Mouse (Mus musculus): ENCODE results near the gene Ubl3. TPM values are rescaled to one million over a fixed set of nuclear protein-coding genes. Genes with fewer than 3 reads are reported as not detected.
A peak's percentile ranks its signal among the peaks of the same experiment; 100 is the strongest.

Gene Ubl3
- polyA plus RNA-seq, 1 experiment = 113 TPM

GRCm38 (mm10) chr5:148500516-148500915 is 52.1 kb downstream of the Ubl3 start:
- Histone ChIP-seq H3K4me3 (replicated peaks; ENCODE audit: extremely low read depth, low read depth, low read length) (no peak overlapping the region), H3K4me1 (ENCODE audit: control insufficient read depth, insufficient read depth, low read length) (peaks cover under 1% of the 10 kb centered on the region; the same call in 1 of the 2 replicates)
- no peak for DNase-seq
- 77% methylated on average over 8 of the region's 8 CpGs for WGBS
- TF ChIP-seq POLR2A (IDR thresholded peaks at IDR 0.05; ENCODE audit: borderline replicate concordance, extremely low read depth, low read depth, low read length) (no peak), CTCF (IDR thresholded peaks at IDR 0.05; ENCODE audit: insufficient read depth, low read length) (no peak)

- TF ChIP-seq CTCF (IDR thresholded peaks at IDR 0.05; ENCODE audit: insufficient read depth, low read length) (no peak), POLR2A (IDR thresholded peaks at IDR 0.05; ENCODE audit: borderline replicate concordance, extremely low read depth, low read depth, low read length) (no peak)
- DNase-seq = no peak
- WGBS = 60% methylated on average over 5 of the region's 5 CpGs
- H3K4me3 ChIP-seq (replicated peaks; ENCODE audit: extremely low read depth, low read depth, low read length) = no peak overlapping the region
- peaks cover 4% of the 10 kb centered on the region; the same call in 1 of the 2 replicates for H3K4me1 ChIP-seq (ENCODE audit: control insufficient read depth, insufficient read depth, low read length)
Measured at GRCm38 (mm10) chr5:148499616-148500015, 53.0 kb downstream of the Ubl3 start.

GRCm38 (mm10) chr5:148495991-148496390 is 56.6 kb downstream of the Ubl3 start:
- TF ChIP-seq POLR2A (IDR thresholded peaks at IDR 0.05; ENCODE audit: borderline replicate concordance, extremely low read depth, low read depth, low read length) (no peak), CTCF (IDR thresholded peaks at IDR 0.05; ENCODE audit: insufficient read depth, low read length) (no peak)
- no peak for DNase-seq
- WGBS = 76% methylated on average over 6 of the region's 6 CpGs

GRCm38 (mm10) chr5:148495173-148495572 is 57.4 kb downstream of the Ubl3 start:
- Histone ChIP-seq H3K4me1 (ENCODE audit: control insufficient read depth, insufficient read depth, low read length) (peaks cover 4% of the 10 kb centered on the region; the same call in 1 of the 2 replicates), H3K4me3 (replicated peaks; ENCODE audit: extremely low read depth, low read depth, low read length) (no peak overlapping the region)
- WGBS = 8% methylated on average over 10 of the region's 10 CpGs
- no peak for TF ChIP-seq CTCF (IDR thresholded peaks at IDR 0.05; ENCODE audit: insufficient read depth, low read length)
- TF ChIP-seq POLR2A (IDR thresholded peaks at IDR 0.05; ENCODE audit: borderline replicate concordance, extremely low read depth, low read depth, low read length) = no peak
- DNase-seq = no peak

More at GRCm38 (mm10) chr5:148495991-148496390, 56.6 kb downstream of the Ubl3 start:
- peaks cover 4% of the 10 kb centered on the region; the same call in 1 of the 2 replicates for H3K4me1 ChIP-seq (ENCODE audit: control insufficient read depth, insufficient read depth, low read length)
- no peak overlapping the region for H3K4me3 ChIP-seq (replicated peaks; ENCODE audit: extremely low read depth, low read depth, low read length)

- TF ChIP-seq CTCF (IDR thresholded peaks at IDR 0.05; ENCODE audit: insufficient read depth, low read length) = no peak
- no peak for TF ChIP-seq POLR2A (IDR thresholded peaks at IDR 0.05; ENCODE audit: borderline replicate concordance, extremely low read depth, low read depth, low read length)
- no peak overlapping the region for H3K4me3 ChIP-seq (replicated peaks; ENCODE audit: extremely low read depth, low read depth, low read length)
- no peak for DNase-seq
- WGBS = 92% methylated on average over 5 of the region's 5 CpGs
- H3K4me1 ChIP-seq (ENCODE audit: control insufficient read depth, insufficient read depth, low read length) = peaks cover 6% of the 10 kb centered on the region; the same call in 1 of the 2 replicates
Measured at GRCm38 (mm10) chr5:148494249-148494648, 58.3 kb downstream of the Ubl3 start.

GRCm38 (mm10) chr5:148493025-148493424 is 59.6 kb downstream of the Ubl3 start:
- no peak for DNase-seq
- TF ChIP-seq POLR2A (IDR thresholded peaks at IDR 0.05; ENCODE audit: borderline replicate concordance, extremely low read depth, low read depth, low read length) (no peak), CTCF (IDR thresholded peaks at IDR 0.05; ENCODE audit: insufficient read depth, low read length) (no peak)
- WGBS = 87% methylated on average over 4 of the region's 4 CpGs

GRCm38 (mm10) chr5:148490391-148490790 is 62.2 kb downstream of the Ubl3 start:
- 68% methylated on average over 3 of the region's 3 CpGs for WGBS
- Histone ChIP-seq H3K4me3 (replicated peaks; ENCODE audit: extremely low read depth, low read depth, low read length) (no peak overlapping the region), H3K4me1 (ENCODE audit: control insufficient read depth, insufficient read depth, low read length) (peaks cover 4% of the 10 kb centered on the region; the same call in 1 of the 2 replicates)
- TF ChIP-seq CTCF (IDR thresholded peaks at IDR 0.05; ENCODE audit: insufficient read depth, low read length) = no peak
- TF ChIP-seq POLR2A (IDR thresholded peaks at IDR 0.05; ENCODE audit: borderline replicate concordance, extremely low read depth, low read depth, low read length) = no peak
- DNase-seq = no peak

More at GRCm38 (mm10) chr5:148493025-148493424, 59.6 kb downstream of the Ubl3 start:
- Histone ChIP-seq H3K4me1 (ENCODE audit: control insufficient read depth, insufficient read depth, low read length) (peaks cover 6% of the 10 kb centered on the region; the same call in 1 of the 2 replicates), H3K4me3 (replicated peaks; ENCODE audit: extremely low read depth, low read depth, low read length) (no peak overlapping the region)

GRCm38 (mm10) chr5:148489724-148490193 is 62.8 kb downstream of the Ubl3 start:
- TF ChIP-seq CTCF (IDR thresholded peaks at IDR 0.05; ENCODE audit: insufficient read depth, low read length) (no peak), POLR2A (IDR thresholded peaks at IDR 0.05; ENCODE audit: borderline replicate concordance, extremely low read depth, low read depth, low read length) (no peak)
- H3K4me1 ChIP-seq (ENCODE audit: control insufficient read depth, insufficient read depth, low read length) = 0 out of 2 replicates have a peak, but pooled peaks cover 2% of the 10 kb centered on the region
- 30% methylated on average over 10 of the region's 10 CpGs for WGBS
- H3K4me3 ChIP-seq (replicated peaks; ENCODE audit: extremely low read depth, low read depth, low read length) = no peak overlapping the region
- DNase-seq = no peak

- DNase-seq = no peak
- TF ChIP-seq CTCF (IDR thresholded peaks at IDR 0.05; ENCODE audit: insufficient read depth, low read length) = no peak
- no peak; the same call in 1 of the 2 replicates for TF ChIP-seq POLR2A (IDR thresholded peaks at IDR 0.05; ENCODE audit: borderline replicate concordance, extremely low read depth, low read depth, low read length)
- Histone ChIP-seq H3K4me1 (ENCODE audit: control insufficient read depth, insufficient read depth, low read length) (0 out of 2 replicates have a peak, but pooled peaks cover 2% of the 10 kb centered on the region), H3K4me3 (replicated peaks; ENCODE audit: extremely low read depth, low read depth, low read length) (peak overlapping the region; percentile 31)
- 51% methylated on average over 13 of the region's 13 CpGs for WGBS
Measured at GRCm38 (mm10) chr5:148488891-148489723, 63.5 kb downstream of the Ubl3 start.

Measured in lung, adult 2 months (tissue).